Mouse (Mus musculus) bone marrow, adult 2 months (tissue): Measurements from ENCODE around the gene Mgat4b. TPM values are rescaled to one million over a fixed set of nuclear protein-coding genes. Genes with fewer than 3 reads are reported as not detected.

Experiments
- H3K27ac ChIP-seq: fragments of 200-500 bp; 2 replicates; pipeline ENCODE4 v1.5.1; 2012; ENCODE audit warnings: low read depth, mild to moderate bottlenecking, control low read depth, inconsistent platforms, low read length; ENCODE audit not compliant: control insufficient read depth, poor library complexity, insufficient read depth
- H3K4me1 ChIP-seq: fragments of 200-500 bp; 2 replicates; pipeline ENCODE4 v1.6.1; 2011; ENCODE audit warnings: low read length; ENCODE audit not compliant: control insufficient read depth, insufficient read depth
- H3K4me3 ChIP-seq: fragments of 200-500 bp; replicated peaks from 2 replicates; pipeline ENCODE3; 2011; ENCODE audit warnings: mild to moderate bottlenecking, low read depth, low read length, control low read depth; ENCODE audit not compliant: control insufficient read depth
- CTCF ChIP-seq: fragments of 200-500 bp; IDR thresholded peaks from 2 replicates; pipeline ENCODE4 v1.5.1; 2011; ENCODE audit warnings: low read length, control low read depth; ENCODE audit not compliant: control insufficient read depth, insufficient read depth
- POLR2A ChIP-seq: fragments of 200-500 bp; IDR thresholded peaks from 2 replicates; pipeline ENCODE4 v1.6.1; 2011; ENCODE audit warnings: low read depth, mild to moderate bottlenecking, control low read depth, low read length, borderline replicate concordance; ENCODE audit not compliant: control insufficient read depth
- WGBS: fragments of 180-500 bp; shearing (Covaris S2); methylation state at CpG from one replicate; pipeline ENCODE4 v1.1.7; 2018; 5-methylcytosine and 5-hydroxymethylcytosine counted together
- polyA plus RNA-seq: library from polyadenylated mRNA; stranded (reverse); fragments of >200 nt; gene quantifications from 2 replicates; pipeline ENCODE4 v1.2.4, GENCODE M21; 2011; ENCODE audit warnings: low replicate concordance; ENCODE audit not compliant: missing spikeins, insufficient read depth, insufficient read length

Gene Mgat4b
- polyA plus RNA-seq, 1 experiment: 20.7 TPM

GRCm38 (mm10) chr11:50215633-50216032 lies 4.9 kb downstream of the Mgat4b start:
- WGBS: 81% methylated on average over 9 of the region's 9 CpGs
- no peak for TF ChIP-seq POLR2A
- Histone ChIP-seq H3K4me3 (no peak overlapping the region), H3K27ac (no peak overlapping the region), H3K4me1 (no peaks in the 10 kb centered on the region; the same call in 1 of the 2 replicates)

- TF ChIP-seq CTCF (no peak), POLR2A (no peak)
- 76% methylated on average over 4 of the region's 4 CpGs for WGBS
- Histone ChIP-seq H3K4me3 (no peak overlapping the region), H3K27ac (no peak overlapping the region), H3K4me1 (no peaks in the 10 kb centered on the region; the same call in 1 of the 2 replicates)
Observed at GRCm38 (mm10) chr11:50216724-50217366, 6.2 kb downstream of the Mgat4b start.

GRCm38 (mm10) chr11:50217811-50218210 lies 7.1 kb downstream of the Mgat4b start:
- TF ChIP-seq POLR2A: no peak
- TF ChIP-seq CTCF: no peak
- 84% methylated on average over 4 of the region's 4 CpGs for WGBS
- no peaks in the 10 kb centered on the region; the same call in 1 of the 2 replicates for H3K4me1 ChIP-seq
- no peak overlapping the region for H3K27ac ChIP-seq
- no peak overlapping the region for H3K4me3 ChIP-seq

GRCm38 (mm10) chr11:50219833-50220232 lies 9.1 kb downstream of the Mgat4b start:
- Histone ChIP-seq H3K27ac (no peak overlapping the region), H3K4me1 (no peaks in the 10 kb centered on the region; the same call in 1 of the 2 replicates), H3K4me3 (no peak overlapping the region)
- 57% methylated on average over 2 of the region's 2 CpGs for WGBS
- TF ChIP-seq POLR2A (no peak), CTCF (no peak)

- no peak overlapping the region for H3K27ac ChIP-seq
- no peak overlapping the region for H3K4me3 ChIP-seq
- TF ChIP-seq POLR2A: no peak
- no peak for TF ChIP-seq CTCF
- WGBS: 63% methylated on average over 7 of the region's 7 CpGs
- peaks cover 12% of the 10 kb centered on the region for H3K4me1 ChIP-seq
Observed at GRCm38 (mm10) chr11:50222559-50223276, 12.0 kb downstream of the Mgat4b start.

- peak overlapping the region; percentile 92 for H3K27ac ChIP-seq
- WGBS: 2% methylated on average over 17 of the region's 17 CpGs
Observed at GRCm38 (mm10) chr11:50223783-50224662, 13.3 kb downstream of the Mgat4b start.

GRCm38 (mm10) chr11:50224671-50225530 lies 14.2 kb downstream of the Mgat4b start:
- 0 out of 2 replicates have a peak, but pooled peaks have one; percentile 28 for TF ChIP-seq CTCF
- peak; percentile 78 for TF ChIP-seq POLR2A
- peak overlapping the region; percentile 90 for H3K4me3 ChIP-seq
- H3K27ac ChIP-seq: peak overlapping the region; percentile 92
- under 1% methylated on average over 70 of the region's 70 CpGs for WGBS
- H3K4me1 ChIP-seq: peaks cover 17% of the 10 kb centered on the region

More at GRCm38 (mm10) chr11:50223783-50224662, 13.3 kb downstream of the Mgat4b start:
- H3K4me3 ChIP-seq: peak overlapping the region; percentile 90
- H3K4me1 ChIP-seq: peaks cover 15% of the 10 kb centered on the region
- no peak for TF ChIP-seq POLR2A
- TF ChIP-seq CTCF: no peak
